Mouse (Mus musculus): ENCODE measurements around the gene St3gal6. TPM values are rescaled to one million over a fixed set of nuclear protein-coding genes. Genes with fewer than 3 reads are reported as not detected.
A peak's percentile ranks its signal among the peaks of the same experiment; 100 is the strongest.
"Not testable (repeated sequence)": the region's sequence is repeated elsewhere in the genome, so short reads cannot be mapped to it uniquely, and the experiment has no call there.

St3gal6 gene
- polyA plus RNA-seq, 1 experiment, result 12.0 TPM

GRCm38 (mm10) chr16:58470061-58470460, 54.0 kb downstream of the St3gal6 start:
- Histone ChIP-seq H3K27me3 (ENCODE audit: control insufficient read depth, insufficient read depth, low read length) (no peaks in the 10 kb centered on the region), H3K4me1 (ENCODE audit: control insufficient read depth, insufficient read depth, insufficient read length) (no peaks in the 10 kb centered on the region), H3K4me3 (ENCODE audit: extremely low read depth, insufficient read depth, insufficient read length) (no peak overlapping the region), H3K27ac (ENCODE audit: insufficient read depth, low read length) (no peak overlapping the region), H3K36me3 (ENCODE audit: control insufficient read depth, insufficient read depth, low read length) (peaks cover 12% of the 10 kb centered on the region)
- TF ChIP-seq POLR2A (IDR thresholded peaks at IDR 0.05; ENCODE audit: low read depth, low read length) (no peak), CTCF (IDR thresholded peaks at IDR 0.05; ENCODE audit: extremely low read depth, insufficient read depth, insufficient read length, insufficient replicate concordance) (no peak)
- no peak for DNase-seq (ENCODE audit: low read depth in 1 of 2, low spot score in 2 of 2)
- WGBS, result 92% methylated on average over 8 of the region's 8 CpGs

- no peaks in the 10 kb centered on the region for H3K4me1 ChIP-seq (ENCODE audit: control insufficient read depth, insufficient read depth, insufficient read length)
- no peak overlapping the region for H3K27ac ChIP-seq (ENCODE audit: insufficient read depth, low read length)
- WGBS, result 69% methylated on average over 9 of the region's 9 CpGs
- TF ChIP-seq POLR2A (IDR thresholded peaks at IDR 0.05; ENCODE audit: low read depth, low read length) (no peak), CTCF (IDR thresholded peaks at IDR 0.05; ENCODE audit: extremely low read depth, insufficient read depth, insufficient read length, insufficient replicate concordance) (no peak)
- no peaks in the 10 kb centered on the region for H3K27me3 ChIP-seq (ENCODE audit: control insufficient read depth, insufficient read depth, low read length)
- H3K36me3 ChIP-seq (ENCODE audit: control insufficient read depth, insufficient read depth, low read length), result peaks cover 4% of the 10 kb centered on the region
- DNase-seq (ENCODE audit: low read depth in 1 of 2, low spot score in 2 of 2), result no peak
- no peak overlapping the region for H3K4me3 ChIP-seq (ENCODE audit: extremely low read depth, insufficient read depth, insufficient read length)
These were observed 58.6 kb downstream of the St3gal6 start for GRCm38 (mm10) chr16:58465412-58465811.

GRCm38 (mm10) chr16:58464051-58464450, 60.0 kb downstream of the St3gal6 start:
- H3K4me1 ChIP-seq (ENCODE audit: control insufficient read depth, insufficient read depth, insufficient read length), result no peaks in the 10 kb centered on the region
- TF ChIP-seq CTCF (IDR thresholded peaks at IDR 0.05; ENCODE audit: extremely low read depth, insufficient read depth, insufficient read length, insufficient replicate concordance) (no peak), POLR2A (IDR thresholded peaks at IDR 0.05; ENCODE audit: low read depth, low read length) (no peak)

GRCm38 (mm10) chr16:58462519-58462918, 61.5 kb downstream of the St3gal6 start:
- Histone ChIP-seq H3K27ac (ENCODE audit: insufficient read depth, low read length) (no peak overlapping the region), H3K4me3 (ENCODE audit: extremely low read depth, insufficient read depth, insufficient read length) (no peak overlapping the region), H3K36me3 (ENCODE audit: control insufficient read depth, insufficient read depth, low read length) (peaks cover 2% of the 10 kb centered on the region), H3K27me3 (ENCODE audit: control insufficient read depth, insufficient read depth, low read length) (no peaks in the 10 kb centered on the region), H3K4me1 (ENCODE audit: control insufficient read depth, insufficient read depth, insufficient read length) (no peaks in the 10 kb centered on the region)
- no peak for DNase-seq (ENCODE audit: low read depth in 1 of 2, low spot score in 2 of 2)
- 92% methylated on average over 2 of the region's 2 CpGs for WGBS
- TF ChIP-seq POLR2A (IDR thresholded peaks at IDR 0.05; ENCODE audit: low read depth, low read length), result no peak
- TF ChIP-seq CTCF (IDR thresholded peaks at IDR 0.05; ENCODE audit: extremely low read depth, insufficient read depth, insufficient read length, insufficient replicate concordance), result no peak

More at GRCm38 (mm10) chr16:58464051-58464450, 60.0 kb downstream of the St3gal6 start:
- Histone ChIP-seq H3K4me3 (ENCODE audit: extremely low read depth, insufficient read depth, insufficient read length) (no peak overlapping the region), H3K27ac (ENCODE audit: insufficient read depth, low read length) (no peak overlapping the region), H3K27me3 (ENCODE audit: control insufficient read depth, insufficient read depth, low read length) (no peaks in the 10 kb centered on the region), H3K36me3 (ENCODE audit: control insufficient read depth, insufficient read depth, low read length) (peaks cover 2% of the 10 kb centered on the region)
- peak in 1 of 2 experiments; percentile 13 for DNase-seq (ENCODE audit: low read depth in 1 of 2, low spot score in 2 of 2)
- 94% methylated on average over 14 of the region's 14 CpGs for WGBS

- no peak overlapping the region for H3K27ac ChIP-seq (ENCODE audit: insufficient read depth, low read length)
- H3K36me3 ChIP-seq (ENCODE audit: control insufficient read depth, insufficient read depth, low read length), result peaks cover 2% of the 10 kb centered on the region
These were observed 62.1 kb downstream of the St3gal6 start for GRCm38 (mm10) chr16:58461856-58462518.

GRCm38 (mm10) chr16:58460386-58460785, 63.7 kb downstream of the St3gal6 start:
- Histone ChIP-seq H3K36me3 (ENCODE audit: control insufficient read depth, insufficient read depth, low read length) (no peaks in the 10 kb centered on the region), H3K4me3 (ENCODE audit: extremely low read depth, insufficient read depth, insufficient read length) (no peak overlapping the region), H3K4me1 (ENCODE audit: control insufficient read depth, insufficient read depth, insufficient read length) (no peaks in the 10 kb centered on the region), H3K27me3 (ENCODE audit: control insufficient read depth, insufficient read depth, low read length) (no peaks in the 10 kb centered on the region), H3K27ac (ENCODE audit: insufficient read depth, low read length) (no peak overlapping the region)
- TF ChIP-seq CTCF (IDR thresholded peaks at IDR 0.05; ENCODE audit: extremely low read depth, insufficient read depth, insufficient read length, insufficient replicate concordance) (no peak), POLR2A (IDR thresholded peaks at IDR 0.05; ENCODE audit: low read depth, low read length) (no peak)
- 91% methylated on average over 10 of the region's 10 CpGs for WGBS
- no peak for DNase-seq (ENCODE audit: low read depth in 1 of 2, low spot score in 2 of 2)

More at GRCm38 (mm10) chr16:58461856-58462518, 62.1 kb downstream of the St3gal6 start:
- DNase-seq (ENCODE audit: low read depth in 1 of 2, low spot score in 2 of 2), result no peak
- 95% methylated on average over 2 of the region's 2 CpGs for WGBS
- TF ChIP-seq POLR2A (IDR thresholded peaks at IDR 0.05; ENCODE audit: low read depth, low read length) (no peak), CTCF (IDR thresholded peaks at IDR 0.05; ENCODE audit: extremely low read depth, insufficient read depth, insufficient read length, insufficient replicate concordance) (no peak)
- Histone ChIP-seq H3K4me3 (ENCODE audit: extremely low read depth, insufficient read depth, insufficient read length) (no peak overlapping the region), H3K27me3 (ENCODE audit: control insufficient read depth, insufficient read depth, low read length) (no peaks in the 10 kb centered on the region), H3K4me1 (ENCODE audit: control insufficient read depth, insufficient read depth, insufficient read length) (no peaks in the 10 kb centered on the region)

- H3K27me3 ChIP-seq (ENCODE audit: control insufficient read depth, insufficient read depth, low read length); H3K4me3 ChIP-seq (ENCODE audit: extremely low read depth, insufficient read depth, insufficient read length); DNase-seq (ENCODE audit: low read depth in 1 of 2, low spot score in 2 of 2); H3K27ac ChIP-seq (ENCODE audit: insufficient read depth, low read length); H3K4me1 ChIP-seq (ENCODE audit: control insufficient read depth, insufficient read depth, insufficient read length); H3K36me3 ChIP-seq (ENCODE audit: control insufficient read depth, insufficient read depth, low read length): not testable (repeated sequence)
- WGBS, result 67% methylated on average over 3 of the region's 3 CpGs
These were observed 64.1 kb downstream of the St3gal6 start for GRCm38 (mm10) chr16:58459966-58460365.
